Mouse (Mus musculus): ENCODE data around the gene Rcor1.

Gene Rcor1

DNA sequence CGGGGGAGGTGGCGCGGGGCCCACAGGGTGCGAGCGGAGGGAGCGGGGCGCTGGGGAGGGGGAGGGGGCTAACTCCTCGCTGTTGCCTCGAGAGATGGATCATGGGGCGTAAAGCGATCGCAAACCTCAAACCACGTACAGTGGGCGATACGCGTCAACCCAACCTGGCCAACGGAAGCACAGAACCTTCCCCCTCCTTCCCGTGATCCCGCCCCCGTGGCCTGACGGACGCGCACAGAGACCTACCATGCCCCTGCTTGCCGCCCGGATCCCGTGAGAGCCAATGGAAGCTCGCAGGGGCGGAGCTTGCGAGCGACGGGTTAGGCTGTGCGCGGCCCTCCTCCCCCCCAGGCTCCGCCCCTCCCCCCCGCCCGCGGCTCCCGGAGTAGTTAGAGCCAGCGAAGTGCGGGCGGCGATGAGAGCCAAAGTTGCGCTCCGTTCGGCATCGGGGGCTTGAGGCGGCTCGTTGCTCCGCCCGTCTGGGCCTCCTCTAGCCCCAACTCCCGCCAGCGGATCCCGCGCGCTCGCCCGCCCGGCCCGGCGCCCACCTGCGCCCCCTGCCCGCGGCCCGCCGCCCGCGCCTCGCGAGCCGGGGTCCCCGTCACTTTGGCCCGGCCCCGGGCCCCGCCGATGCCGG, at the start of gene Rcor1:
TSS of gene Rcor1 (plus strand) at position 376 of the 637 bp plus-strand sequence.
- DNase-seq (ENCODE audit: low spot score in 2 of 2), result peak; percentile 99

GRCm38 (mm10) chr12:110989409-110989808, 49.7 kb upstream of the Rcor1 start:
- no peak for DNase-seq (ENCODE audit: low spot score in 2 of 2)

- DNase-seq (ENCODE audit: low spot score in 2 of 2), result no peak
Observed at GRCm38 (mm10) chr12:110990500-110990899, 48.7 kb upstream of the Rcor1 start.

GRCm38 (mm10) chr12:110991361-110992127, 47.6 kb upstream of the Rcor1 start:
- peak; percentile 71 to 81 for DNase-seq (ENCODE audit: low spot score in 2 of 2)

DNA sequence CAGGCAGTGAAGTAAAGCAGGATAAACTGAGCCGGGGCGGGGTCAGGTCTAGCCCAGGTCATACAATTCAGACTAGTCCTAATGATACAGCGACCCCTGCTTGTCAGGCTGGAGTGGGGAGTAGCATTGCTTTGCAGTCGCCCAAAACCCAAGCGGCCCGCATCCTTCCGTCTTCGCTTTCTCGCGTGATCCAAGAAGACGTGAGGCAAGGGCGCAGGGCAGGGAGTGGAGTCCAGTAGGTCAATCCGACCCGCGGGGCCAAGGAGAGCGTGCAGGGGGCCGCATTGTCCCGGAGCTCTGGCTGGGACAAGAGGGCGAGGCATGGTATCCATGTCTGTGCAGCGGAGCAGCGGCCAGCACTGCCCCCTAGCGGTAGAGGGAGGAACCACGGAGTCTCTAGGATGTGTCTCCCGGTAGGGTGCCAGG, 47.0 kb upstream of the Rcor1 start:
- DNase-seq (ENCODE audit: low spot score in 2 of 2), result peak; percentile 84 to 96

DNA sequence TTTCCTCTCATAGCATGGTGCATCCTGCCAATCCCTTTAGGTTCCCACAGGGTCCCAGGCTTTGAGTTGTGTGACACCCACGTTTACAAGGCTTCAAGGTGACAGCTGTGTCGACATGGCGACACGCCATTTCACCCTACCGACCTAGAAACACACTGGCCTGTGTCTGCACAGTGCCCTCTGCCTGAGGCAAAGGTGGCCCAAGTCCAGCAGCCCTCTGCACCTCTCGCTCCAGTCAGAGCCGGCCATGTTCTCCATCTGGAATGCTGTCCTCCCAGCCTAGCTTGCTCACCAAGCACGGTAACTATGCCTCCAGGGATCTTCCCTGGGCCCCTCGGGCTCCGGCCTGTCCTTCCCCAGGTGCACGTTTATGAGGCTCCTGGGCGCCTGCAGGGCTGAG, 46.4 kb upstream of the Rcor1 start:
- no peak for DNase-seq (ENCODE audit: low spot score in 2 of 2)

DNA sequence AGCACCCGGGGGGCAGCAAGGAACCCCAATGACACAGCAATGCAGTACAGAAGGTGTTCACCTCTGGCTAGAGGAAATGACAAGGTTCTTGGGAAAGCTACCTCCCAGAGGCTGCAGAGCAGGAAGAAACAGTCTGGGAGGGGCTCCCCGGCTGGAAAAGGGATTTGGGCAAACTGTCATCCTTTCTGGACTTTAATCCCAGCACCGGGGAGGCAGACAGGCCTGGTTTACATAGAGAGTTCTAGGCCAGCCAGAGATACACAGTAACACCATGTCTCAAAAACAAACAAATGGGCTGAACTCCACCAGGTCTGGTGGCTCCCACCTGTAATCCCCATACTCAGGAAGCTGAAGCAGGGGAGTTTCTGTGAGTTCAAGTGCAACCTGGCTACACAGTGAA, 45.9 kb upstream of the Rcor1 start:
- no peak for DNase-seq (ENCODE audit: low spot score in 2 of 2)

DNA sequence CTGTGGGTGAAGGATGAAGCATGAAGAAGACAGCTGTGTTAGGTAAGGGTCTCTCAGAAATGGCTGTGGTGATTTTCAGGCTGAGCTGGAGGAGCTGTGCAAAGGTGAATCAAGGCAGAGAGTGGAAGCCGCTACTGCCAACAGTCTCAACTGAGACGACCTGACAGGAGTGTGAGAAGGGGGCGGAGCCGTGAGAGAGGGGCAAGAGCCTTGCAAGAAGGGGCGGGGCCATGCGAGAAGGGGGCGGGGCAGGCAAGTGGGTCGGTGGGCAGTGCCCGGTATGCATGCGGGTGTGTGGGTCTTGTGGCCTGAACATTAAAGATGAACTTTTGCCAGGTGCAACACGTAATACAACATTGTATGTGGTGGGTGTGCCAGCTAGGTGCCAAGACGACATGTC, 44.5 kb upstream of the Rcor1 start:
- DNase-seq (ENCODE audit: low spot score in 2 of 2), result no peak

- DNase-seq (ENCODE audit: low spot score in 2 of 2), result no peak
Observed at GRCm38 (mm10) chr12:110998092-110998491, 41.1 kb upstream of the Rcor1 start.

DNA sequence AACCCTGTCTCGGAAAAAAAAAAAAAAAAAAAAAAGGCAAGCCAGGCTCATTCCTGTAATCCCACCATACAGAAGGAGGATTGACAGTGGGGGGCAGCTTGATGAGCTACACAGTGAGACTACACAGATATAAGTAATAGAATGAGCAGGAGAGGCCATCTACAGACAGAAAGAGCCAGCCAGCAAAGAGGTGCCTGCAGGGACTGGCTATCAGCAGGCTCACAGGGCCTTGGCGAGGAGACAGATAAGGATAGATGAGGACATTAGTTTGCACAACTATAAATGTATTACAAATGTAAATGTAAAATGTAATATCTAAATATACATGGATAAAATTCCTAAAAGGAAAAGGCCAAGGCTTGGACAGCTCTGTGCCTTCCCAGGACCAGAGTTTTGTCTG, 39.3 kb upstream of the Rcor1 start:
- DNase-seq (ENCODE audit: low spot score in 2 of 2), result no peak

DNA sequence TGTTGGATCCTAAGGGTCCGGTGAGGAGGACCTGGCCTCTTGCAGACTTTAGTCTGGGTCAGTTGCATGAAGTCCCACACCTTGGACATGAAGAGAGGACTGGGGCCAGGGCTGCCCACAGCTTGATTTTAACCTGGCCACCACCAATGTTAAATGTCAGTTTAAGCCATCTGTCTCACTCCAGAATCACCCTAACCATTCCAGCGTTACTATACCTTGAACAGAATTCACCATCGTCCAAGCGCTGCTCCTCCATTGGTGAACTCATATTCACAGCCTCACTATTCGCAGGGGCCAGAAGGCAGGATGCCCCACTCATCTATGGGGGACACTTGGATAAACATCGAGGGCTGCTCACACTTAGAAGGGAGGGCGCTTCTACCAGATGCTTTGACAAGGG, 38.2 kb upstream of the Rcor1 start:
- no peak for DNase-seq (ENCODE audit: low spot score in 2 of 2)

DNA sequence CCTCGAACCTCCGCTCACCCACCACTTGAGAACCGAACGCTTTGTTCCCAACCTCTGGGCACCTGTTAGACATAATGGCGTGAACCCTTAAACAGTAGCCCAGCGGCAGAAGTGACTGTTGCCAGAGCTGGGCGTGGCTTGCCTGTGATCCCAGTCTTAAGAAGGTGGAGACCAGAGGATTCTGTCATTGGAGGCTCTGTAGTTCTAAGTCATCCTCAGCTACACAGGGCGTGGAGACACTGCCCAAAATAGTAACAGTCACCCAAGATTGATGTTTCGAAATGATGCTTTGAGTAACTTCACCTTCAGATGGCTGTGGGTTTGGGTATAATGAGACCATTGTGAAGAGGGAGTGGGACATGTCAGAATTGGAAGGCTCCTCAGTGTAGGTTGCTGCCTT, 35.0 kb upstream of the Rcor1 start:
- DNase-seq (ENCODE audit: low spot score in 2 of 2), result no peak

GRCm38 (mm10) chr12:111005803-111006202, 33.3 kb upstream of the Rcor1 start:
- DNase-seq (ENCODE audit: low spot score in 2 of 2), result no peak

DNA sequence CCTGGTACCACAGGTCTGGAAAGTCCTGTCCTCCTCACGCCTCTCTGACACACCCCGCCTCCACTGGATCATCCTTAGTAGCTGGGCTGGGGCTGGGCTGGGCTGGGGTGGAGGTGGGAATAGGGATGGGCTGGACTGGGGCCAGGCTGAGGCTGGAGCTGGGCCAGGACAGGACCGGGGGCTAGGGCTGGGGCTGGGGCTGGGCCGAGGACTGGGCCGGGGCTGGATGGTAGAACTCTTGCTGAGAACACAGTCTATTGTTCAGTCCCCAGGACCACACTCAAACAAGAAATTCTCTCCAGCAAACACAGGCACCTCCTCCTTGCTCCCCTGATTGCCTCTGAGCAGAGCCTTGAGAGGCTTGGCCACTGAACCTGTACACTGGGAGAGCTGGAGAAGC, 32.8 kb upstream of the Rcor1 start:
- DNase-seq (ENCODE audit: low spot score in 2 of 2), result no peak

DNA sequence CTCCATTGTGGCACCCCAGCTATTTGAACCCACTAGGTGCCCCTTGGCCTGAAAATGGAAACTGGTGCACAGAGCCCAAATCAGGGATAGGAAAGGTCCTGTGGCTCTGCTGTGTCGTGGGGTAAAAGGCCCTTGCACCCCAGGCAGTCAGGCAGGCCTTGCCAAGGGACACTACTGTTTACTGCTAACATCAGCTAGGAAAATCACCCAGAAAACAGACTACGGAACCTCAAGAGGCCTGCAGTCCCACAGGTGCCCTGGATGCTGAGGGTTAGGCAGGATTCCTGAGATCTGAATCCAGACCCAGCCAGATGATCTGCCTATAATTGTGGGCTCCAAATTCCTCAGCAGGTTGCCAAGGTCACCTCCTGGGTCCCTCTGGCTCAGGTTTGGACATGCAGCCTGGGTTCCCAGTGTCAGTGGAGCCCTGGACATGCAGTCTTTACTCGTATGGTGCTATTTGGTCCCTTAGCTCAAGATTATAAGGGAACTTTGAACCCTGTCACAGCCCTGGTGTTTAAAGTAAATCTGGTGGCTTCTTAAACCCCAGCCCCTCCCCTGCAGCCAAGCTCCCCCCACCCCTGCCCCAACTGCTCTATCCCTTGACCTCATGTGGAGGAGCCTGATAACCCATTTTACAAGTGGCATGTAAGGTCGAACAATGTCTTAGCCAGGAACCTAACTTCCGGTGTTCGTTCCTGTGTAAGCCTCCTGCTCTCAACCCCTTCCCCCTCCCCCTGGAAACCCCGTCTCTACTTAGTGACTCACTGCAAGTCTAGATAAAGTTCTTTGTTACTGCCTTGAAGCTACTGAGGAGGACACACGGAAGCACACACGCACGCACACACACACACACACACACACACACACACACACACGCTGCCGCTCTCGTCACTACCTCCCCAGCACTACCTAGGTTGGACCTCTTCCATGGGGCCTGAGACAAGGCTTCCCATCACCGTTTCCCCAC, 31.7 kb upstream of the Rcor1 start:
- DNase-seq (ENCODE audit: low spot score in 2 of 2), result no peak

DNA sequence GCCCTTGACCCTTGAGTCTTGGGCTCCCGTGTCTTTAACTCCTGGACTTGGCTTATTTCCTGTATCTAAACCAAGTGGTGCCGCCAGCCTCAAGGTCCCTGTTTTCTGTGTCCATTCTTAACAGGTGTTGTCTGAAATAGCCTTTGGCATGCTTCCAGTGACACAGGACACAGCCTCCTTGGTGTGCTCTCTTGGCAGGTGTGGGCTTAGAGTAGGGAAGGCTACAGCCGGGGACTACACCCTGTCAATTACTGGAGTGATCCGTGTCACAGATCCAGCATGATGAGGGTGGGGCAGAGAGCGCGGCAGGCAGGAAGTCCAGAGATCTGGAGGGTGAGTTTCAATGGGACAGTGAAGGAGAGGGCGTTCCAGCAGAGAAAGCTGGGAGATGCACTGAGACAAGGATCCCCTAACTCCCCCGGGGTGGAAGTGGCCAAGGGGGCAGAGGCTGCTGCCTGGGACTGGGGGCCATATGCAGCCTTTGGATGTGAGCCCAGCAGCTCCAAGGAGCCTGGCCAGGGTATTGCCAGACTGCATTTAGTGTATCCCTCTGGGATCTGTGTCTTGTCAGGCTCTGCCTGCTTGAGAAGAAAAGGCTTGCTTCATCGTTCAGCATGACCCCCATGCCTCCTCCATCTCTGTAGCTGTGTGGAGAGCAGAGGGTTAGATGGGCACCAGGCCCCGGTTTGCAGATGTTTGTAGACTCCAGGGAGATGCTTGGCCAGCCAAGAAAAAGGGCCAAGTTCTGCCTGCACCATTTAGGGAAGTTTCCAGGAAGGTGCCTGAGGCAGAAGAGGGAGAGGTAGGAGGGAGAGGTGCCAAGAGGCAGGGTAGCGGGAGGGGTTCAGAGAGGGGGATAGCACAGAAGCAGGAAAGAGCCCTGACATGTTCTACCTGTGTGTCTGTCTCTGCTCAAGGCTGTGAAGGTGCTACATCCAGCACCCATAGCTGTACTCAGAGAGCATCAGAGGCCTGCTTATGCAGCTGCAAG, 30.4 kb upstream of the Rcor1 start:
- no peak for DNase-seq (ENCODE audit: low spot score in 2 of 2)

- DNase-seq (ENCODE audit: low spot score in 2 of 2), result no peak
Observed at GRCm38 (mm10) chr12:111009615-111010257, 29.4 kb upstream of the Rcor1 start.

- DNase-seq (ENCODE audit: low spot score in 2 of 2), result no peak
Observed at GRCm38 (mm10) chr12:111016807-111017206, 22.3 kb upstream of the Rcor1 start.

DNA sequence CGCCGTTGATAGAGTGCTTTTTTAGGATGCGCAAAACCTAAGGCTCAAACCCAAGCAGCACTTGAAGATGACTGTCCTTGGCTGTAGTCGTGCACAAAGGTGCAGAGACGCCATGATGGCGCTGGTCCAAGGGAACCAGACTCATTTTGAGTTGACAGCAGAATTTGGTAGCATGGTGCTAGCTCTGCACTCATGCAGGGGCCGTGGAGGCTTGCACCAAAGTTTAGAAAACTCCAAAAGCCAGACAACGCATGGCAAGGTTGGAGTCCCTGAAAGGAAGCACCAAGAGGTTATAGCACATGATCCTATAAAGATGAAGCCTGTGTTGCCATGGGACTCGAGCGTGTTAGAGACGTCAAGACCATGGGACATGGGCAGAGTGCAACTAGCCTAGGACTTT, 21.1 kb upstream of the Rcor1 start:
- no peak for DNase-seq (ENCODE audit: low spot score in 2 of 2)

DNA sequence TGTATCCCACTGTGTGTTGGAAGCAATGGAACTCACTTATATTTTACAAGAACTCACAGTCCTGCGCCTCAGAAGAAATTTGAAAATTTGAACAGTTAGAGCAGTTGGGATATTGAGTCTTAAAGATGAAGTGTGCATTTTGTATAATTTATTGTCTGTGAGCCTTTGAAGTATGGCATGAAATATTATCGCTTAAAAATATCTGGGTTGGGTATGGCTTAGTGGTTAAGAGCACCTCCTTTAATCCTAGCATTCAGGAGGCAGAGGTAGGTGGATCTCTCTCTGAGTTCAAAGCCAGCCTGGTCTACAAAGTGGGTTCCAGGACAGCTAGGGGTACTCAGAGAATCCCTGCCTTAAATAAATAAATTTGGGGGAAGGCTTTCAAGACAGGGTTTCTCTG, 20.1 kb upstream of the Rcor1 start:
- DNase-seq (ENCODE audit: low spot score in 2 of 2), result no peak

DNA sequence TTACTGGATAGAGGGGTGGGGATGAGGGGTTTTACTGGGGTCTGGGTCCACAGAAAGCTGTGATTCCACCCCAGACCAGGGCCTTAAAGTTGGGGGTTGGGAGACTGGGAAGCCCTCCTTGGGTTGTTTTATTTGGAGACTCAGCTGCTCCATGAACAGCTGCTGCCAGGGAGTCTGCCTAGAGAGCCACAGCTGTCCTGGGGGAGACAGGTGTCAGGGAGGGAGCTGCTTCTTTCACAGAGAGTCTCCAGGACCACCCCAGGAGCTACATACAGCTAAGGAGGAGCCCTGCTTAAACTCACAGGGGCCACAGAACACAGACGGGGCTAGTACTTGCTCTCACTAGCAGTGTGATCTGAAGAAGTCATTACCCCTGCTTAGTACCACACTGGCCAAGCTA, 18.0 kb upstream of the Rcor1 start:
- no peak for DNase-seq (ENCODE audit: low spot score in 2 of 2)
